Mouse (Mus musculus) adrenal gland, postnatal 4 days (tissue): ENCODE measurements at regions not wholly inside any gene's neighbourhood (a gene's known extent, or its start where the extent isn't known, plus 50 kb on each side); places are given as distances from the start of the nearest gene placed in this dataset.

Experiments used
- DNase-seq, 2 experiments: peaks; one replicate each; pipeline ENCODE4 v3.0.0; 2021 to 2022; ENCODE audit warnings: low spot score in 2 of 2, mixed read lengths in 2 of 2

DNA sequence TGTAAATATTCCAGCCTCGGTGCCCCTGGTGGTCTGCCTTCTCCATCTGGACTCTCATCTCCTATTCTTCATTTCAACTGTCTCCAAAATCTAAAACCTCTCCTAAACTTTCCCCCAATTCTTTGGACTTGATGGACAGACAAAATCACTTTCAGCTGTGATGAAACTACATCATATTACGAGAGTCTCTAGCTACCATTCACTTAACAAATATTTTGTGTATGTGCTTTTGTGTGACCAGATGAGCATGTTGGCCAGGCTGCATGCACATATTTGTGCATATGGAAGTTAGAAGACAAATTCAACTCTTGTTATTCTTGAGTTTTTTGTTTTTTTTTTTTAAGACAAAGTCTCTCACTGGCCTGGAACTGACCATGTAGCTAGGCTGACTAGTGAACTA is 559.4 kb upstream of the Cdh11 start:
- DNase-seq = no peak

DNA sequence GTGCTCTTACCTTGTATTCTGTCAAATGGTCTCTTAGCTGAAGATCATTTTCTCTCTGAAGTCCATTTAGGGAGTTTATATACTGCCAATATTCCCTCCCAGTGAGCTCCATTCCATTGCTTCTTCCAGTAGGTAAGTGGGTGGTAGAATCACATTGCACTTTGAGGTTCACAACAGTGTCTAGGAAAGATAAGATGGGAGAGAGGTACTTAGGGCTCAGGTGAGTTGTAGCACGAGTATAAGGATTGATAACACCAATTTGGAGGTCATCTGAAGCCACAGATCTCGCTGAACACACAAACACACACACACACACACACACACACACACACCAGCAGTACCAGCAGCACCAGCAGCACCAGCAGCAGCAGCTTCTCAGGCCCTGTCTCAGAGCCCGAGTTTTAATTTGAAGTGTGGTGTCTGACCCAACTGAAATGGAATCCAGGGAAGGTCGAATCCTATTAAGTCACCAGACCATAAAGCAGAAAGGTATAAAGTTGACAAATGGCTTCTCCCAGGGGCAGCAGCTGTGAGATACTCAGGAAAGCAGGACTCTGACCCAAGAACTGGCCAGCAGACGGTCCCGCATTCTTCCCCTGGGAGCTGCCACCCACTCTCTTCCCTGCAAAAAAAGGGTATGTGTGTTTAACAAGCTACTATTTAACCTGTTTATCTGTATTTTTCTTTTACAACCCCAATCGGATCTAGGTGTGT is 561.9 kb upstream of the Cdh11 start:
- DNase-seq = no peak

DNA sequence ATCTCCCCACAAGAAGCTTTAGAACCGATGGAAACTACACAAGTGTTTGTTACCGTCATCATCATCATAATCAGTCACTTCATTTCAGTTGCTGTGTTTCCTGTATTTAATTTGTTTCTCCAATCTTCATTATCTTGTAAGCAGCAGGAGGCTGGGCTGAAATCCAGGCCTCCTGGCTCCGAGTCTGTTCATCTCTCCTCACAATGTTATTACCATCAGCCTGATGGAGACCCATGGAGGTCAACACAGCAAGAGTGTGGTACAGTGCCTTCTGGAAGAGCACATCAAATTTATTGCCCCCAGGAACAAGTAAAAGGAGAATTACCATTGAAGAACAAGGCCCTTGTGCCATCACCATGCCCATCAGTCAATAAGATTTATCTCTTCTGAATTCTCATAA is 576.3 kb upstream of the Cdh11 start:
- DNase-seq = no peak

- DNase-seq = no peak
Measured at GRCm38 (mm10) chr8:103370394-103370793, 585.0 kb upstream of the Cdh11 start.

- DNase-seq = no peak
Measured at GRCm38 (mm10) chr8:103373007-103373406, 587.6 kb upstream of the Cdh11 start.

- DNase-seq = no peak
Measured at GRCm38 (mm10) chr8:103374151-103374550, 588.7 kb upstream of the Cdh11 start.

- no peak for DNase-seq
Measured at GRCm38 (mm10) chr8:103378545-103378944, 593.1 kb upstream of the Cdh11 start.

- DNase-seq = no peak
Measured at GRCm38 (mm10) chr8:103381575-103381974, 596.1 kb upstream of the Cdh11 start.

GRCm38 (mm10) chr8:103391359-103391758 is 605.9 kb upstream of the Cdh11 start:
- no peak for DNase-seq

GRCm38 (mm10) chr8:103395316-103395715 is 609.9 kb upstream of the Cdh11 start:
- DNase-seq = no peak

- no peak for DNase-seq
Measured at GRCm38 (mm10) chr8:103398179-103398578, 612.7 kb upstream of the Cdh11 start.

DNA sequence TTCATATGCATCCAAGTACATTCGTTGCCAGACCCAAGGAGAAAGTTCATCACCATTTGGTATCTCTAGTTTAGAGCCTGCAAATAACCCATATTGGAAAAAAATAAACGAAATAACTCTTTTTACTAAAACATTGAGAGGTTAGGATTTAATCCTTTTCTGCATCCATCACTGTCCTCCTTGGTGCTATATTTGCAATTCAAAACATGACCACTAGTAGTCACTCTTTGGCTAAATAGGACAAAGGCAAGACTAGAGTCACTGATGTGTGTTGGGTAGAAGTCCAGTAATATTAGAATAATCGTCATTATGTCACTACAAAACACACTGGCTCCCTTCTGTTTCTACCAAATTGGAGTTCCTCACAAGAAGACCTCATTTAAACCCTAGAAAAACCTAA is 614.0 kb upstream of the Cdh11 start:
- no peak for DNase-seq

GRCm38 (mm10) chr8:103400143-103400542 is 614.7 kb upstream of the Cdh11 start:
- no peak for DNase-seq

GRCm38 (mm10) chr8:103402731-103403130 is 617.3 kb upstream of the Cdh11 start:
- DNase-seq = no peak

- DNase-seq = no peak
Measured at GRCm38 (mm10) chr8:103403826-103404225, 618.4 kb upstream of the Cdh11 start.

GRCm38 (mm10) chr8:103405787-103406186 is 620.3 kb upstream of the Cdh11 start:
- DNase-seq = no peak

GRCm38 (mm10) chr8:103406921-103407320 is 621.5 kb upstream of the Cdh11 start:
- DNase-seq = no peak

GRCm38 (mm10) chr8:103407631-103408030 is 622.2 kb upstream of the Cdh11 start:
- DNase-seq = no peak

- DNase-seq = no peak
Measured at GRCm38 (mm10) chr8:103408411-103408810, 623.0 kb upstream of the Cdh11 start.

GRCm38 (mm10) chr8:103409121-103409551 is 623.7 kb upstream of the Cdh11 start:
- no peak for DNase-seq

- DNase-seq = no peak
Measured at GRCm38 (mm10) chr8:103412731-103413130, 627.3 kb upstream of the Cdh11 start.

DNA sequence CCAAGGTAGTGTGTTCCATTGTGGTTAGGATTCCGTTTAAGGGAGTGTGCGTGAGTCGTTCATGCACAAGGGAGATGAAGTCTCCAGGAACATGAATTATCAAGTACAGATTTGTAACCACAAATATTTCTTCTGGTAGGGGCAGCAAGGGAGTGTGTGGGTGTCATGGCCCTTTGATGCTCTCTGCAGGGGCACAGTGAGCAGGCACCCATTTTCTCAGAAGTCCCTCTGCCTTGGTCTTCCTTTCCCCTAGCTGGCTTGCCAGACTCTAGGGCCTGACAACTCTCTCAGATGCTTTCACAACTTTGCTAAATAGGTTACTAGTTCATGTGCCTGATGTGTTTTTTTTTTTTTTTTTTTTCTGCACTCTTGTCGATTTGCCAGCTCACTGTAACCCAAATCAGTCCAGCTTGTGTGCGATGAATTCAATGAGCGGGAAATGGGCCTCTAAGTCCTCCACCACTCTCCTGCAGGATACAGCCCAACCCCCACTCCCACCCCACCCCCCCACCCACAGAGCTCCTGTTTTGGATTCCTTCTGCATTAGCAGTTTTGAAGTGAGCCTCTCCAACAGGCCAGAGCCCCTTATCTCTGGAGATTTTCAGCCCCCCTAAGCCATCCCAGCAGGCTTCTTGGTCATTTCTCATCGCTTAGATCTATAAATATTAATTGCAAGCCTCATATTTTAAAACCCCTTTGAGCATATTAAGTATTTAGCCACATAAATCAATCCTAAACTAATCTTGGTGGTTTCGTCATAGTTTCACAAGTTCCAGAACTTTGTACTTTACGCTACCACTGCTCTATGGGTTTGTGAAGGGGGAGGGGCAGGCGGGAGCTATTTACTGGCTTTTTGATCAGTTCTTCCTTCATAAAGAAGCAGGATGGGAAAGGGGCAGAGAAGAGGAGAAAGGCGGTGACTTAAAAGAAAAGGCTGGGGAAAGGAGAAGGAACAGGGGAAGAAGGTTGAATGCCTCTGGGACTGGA is 628.4 kb upstream of the Cdh11 start:
- DNase-seq = no peak
